Mouse (Mus musculus) ovary, postnatal 14 days (tissue): ENCODE data around the gene Cluap1.

Experiments
- DNase-seq: peaks from one replicate; pipeline ENCODE4 v3.0.0; 2022; ENCODE audit warnings: low spot score

Cluap1 gene

DNA sequence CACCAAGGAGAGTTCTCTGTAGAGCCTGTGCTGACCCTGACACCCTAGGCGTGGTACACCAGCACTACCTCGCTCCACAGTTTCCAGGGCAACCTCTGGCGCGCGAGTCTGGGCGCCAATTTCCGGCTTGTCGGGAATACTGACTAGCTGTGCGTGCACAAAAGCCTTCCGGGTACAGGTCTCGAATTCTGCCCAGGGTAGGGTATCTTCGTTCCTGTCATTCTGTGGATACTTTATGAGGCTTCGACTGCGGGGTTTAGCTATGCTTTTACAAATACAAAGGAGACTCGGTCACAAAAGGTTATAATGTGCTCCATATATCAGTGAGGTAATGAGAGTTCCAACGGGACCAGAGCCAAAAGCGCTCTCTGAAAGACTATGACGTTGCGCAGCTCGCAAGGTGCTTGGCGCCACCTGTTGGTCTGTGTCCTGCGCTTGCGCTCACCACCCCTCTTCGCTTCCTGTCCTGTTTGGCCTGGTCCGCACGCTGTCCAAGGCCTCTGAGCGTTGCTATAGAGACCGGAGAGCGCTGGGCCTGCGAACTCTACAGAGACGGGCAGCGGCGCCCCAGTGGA, at the start of gene Cluap1, which contains the start of gene 1700037C18Rik:
TSS of gene Cluap1 (plus strand) at position 265 of the 575 bp plus-strand sequence.
TSS of gene 1700037C18Rik (minus strand) at position 153 of the 575 bp plus-strand sequence.
- DNase-seq = peak; percentile 88

DNA sequence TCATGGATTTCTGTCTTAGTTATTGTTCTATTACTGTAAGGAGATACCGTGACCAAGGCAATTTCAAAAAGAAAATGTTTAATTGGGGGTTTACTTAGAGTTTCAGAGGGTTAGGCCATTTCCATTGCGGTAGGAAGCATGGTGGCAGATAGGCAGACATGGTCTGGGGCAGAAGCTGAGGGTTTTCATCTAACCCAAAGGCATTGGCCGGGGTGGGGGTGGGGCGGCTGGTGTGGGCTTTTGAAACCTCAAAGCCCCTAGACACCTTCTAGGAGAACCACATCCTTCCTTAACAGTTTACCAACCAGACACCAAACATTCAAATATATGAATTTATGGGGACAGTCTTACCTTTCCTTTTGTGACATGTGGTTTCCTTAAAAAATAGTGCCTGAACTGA, 49.3 kb upstream of the Cluap1 start:
- DNase-seq = no peak

DNA sequence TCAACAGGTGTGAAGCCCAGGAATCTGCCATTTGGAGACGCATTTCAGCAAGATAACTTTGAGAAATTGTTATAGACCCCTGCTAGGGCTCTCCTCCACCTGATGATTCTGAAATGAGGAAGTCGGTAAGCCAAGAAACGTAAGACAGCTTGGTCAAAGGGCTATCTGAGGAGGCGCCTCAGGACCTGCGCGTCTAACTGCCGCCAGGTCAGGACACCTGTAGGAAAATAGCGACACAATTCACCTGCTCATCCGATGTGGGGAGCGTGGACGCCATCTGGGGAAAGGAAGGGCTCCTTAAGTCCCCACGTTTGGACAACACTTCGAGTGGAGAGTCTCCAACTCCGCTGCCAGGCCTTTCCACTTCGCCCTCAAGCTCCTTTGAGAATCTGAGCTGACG, 36.8 kb upstream of the Cluap1 start:
- no peak for DNase-seq

GRCm38 (mm10) chr16:3872216-3873047, 36.2 kb upstream of the Cluap1 start, which contains the start of gene Naa60:
Gene Naa60, plus strand, starts transcription at chr16:3872375.
- DNase-seq = peak; percentile 78

GRCm38 (mm10) chr16:3876346-3876745, 32.3 kb upstream of the Cluap1 start:
- DNase-seq = no peak

GRCm38 (mm10) chr16:3884201-3885064, 24.2 kb upstream of the Cluap1 start, which contains the start of the genes Zfp597 and Gm20695:
Gene Zfp597, minus strand, starts transcription at chr16:3884561.
Gene Gm20695, plus strand, starts transcription at chr16:3884648.
- peak; percentile 86 for DNase-seq

DNA sequence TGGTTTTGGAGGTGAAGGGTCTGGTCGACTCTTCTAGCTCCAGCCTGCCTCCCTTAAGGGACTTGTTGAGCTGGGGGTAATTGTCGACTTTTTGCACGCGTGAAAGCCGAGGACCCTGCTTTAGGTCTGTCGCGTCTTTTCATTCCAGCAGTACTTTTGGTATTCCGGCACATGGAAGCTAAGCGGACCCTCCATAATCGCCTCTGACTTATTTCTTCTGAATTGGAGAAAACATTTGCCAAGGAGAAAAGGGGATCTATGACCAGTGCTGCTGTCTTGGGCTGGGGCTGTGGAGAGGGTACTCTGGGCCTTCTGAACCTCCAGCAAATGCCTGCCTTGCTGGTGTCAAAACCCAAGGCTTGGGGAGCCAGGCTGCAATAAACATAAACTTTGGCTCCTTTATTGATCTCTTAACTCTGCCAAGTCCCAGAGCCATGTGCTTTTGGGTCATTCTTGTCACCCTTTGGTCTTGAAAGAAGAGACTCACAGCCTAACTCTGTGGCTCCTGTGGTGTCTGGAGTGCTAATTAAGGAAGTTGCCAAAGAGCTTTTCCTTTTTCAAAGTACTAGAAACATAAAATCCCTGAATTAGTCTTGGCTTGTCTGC, 23.4 kb upstream of the Cluap1 start:
- DNase-seq = no peak

GRCm38 (mm10) chr16:3891621-3892295, 16.8 kb upstream of the Cluap1 start:
- no peak for DNase-seq

DNA sequence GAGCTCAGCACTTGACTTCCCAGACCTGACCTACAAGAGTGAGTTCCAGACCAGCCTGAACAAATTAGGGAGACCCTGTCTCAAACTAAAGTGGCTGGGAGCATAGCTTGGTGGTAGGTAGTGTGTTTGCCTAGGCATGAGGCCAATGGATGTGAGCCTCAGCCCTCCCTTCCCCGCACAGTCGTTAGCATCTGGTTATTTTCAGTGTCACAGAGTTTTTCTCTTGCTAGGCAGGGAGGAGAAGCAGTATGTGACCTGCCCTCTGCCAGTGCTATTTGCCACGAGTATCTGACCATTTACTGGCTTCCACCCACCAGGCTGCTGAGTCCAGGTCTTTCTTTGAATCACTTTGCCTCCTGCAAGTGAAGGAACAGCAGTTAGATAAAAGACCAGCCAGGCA, 14.9 kb upstream of the Cluap1 start:
- DNase-seq = no peak

GRCm38 (mm10) chr16:3895173-3895792, 13.3 kb upstream of the Cluap1 start:
- no peak for DNase-seq

DNA sequence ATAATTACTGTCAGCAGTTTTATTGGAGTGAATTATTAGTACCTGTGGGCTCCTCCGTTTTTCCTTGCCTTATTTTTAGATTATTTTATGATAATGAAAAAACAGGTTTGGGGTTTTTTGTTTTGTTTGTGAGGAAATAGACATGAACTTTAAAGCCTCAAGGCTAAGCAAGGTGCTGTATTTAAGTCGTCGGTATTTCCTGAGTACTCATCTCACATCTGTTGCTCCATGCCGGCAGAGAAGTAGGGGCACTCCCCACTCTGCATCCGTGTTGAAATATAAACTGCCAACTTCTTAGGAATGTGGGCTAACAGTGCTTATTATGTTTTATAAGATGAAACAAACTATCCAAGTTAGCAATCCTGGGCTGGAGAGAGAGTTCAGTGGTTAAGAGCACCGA, 12.6 kb upstream of the Cluap1 start:
- no peak for DNase-seq

DNA sequence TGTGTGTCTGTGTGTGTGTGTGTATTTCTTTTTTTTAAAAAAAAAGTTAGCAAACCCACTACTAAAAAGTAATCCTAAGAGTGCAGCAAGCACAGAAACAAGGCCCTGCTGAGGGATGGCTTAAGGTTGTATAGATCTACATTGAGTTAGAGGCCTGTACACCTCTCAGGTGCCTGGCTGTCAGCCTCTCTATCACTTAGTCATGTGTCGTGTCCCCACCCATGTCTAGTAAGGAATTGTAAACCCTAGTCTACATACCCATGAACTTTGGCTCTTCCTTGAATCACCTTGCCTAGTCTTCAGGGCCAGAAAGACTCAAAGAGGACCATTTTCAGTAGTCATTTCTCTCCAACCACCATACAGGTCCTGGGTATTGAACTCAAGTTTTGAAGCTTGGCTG, 12.0 kb upstream of the Cluap1 start:
- no peak for DNase-seq

DNA sequence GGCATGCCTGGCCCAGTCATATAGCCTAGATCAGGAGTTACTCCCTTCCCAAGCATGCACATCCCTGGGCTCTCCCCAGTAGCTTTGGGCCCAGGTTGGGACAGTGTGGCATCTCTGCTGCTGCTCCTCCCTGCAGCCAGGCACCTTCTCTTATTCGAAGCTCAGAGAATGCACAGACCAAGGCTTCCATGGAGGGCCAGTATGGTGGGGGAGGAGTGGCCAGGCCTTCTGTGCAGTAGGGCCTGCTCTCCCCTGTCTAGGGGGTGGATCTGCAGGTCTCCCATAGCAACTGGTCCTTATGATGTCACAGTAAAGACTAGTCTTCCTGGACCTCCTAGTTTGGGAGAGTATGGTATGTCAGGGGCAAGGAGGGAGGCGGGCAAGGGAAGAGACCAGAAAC, 1.1 kb upstream of the Cluap1 start:
- DNase-seq = no peak

- no peak for DNase-seq
These were observed 517 bp downstream of the Cluap1 start for GRCm38 (mm10) chr16:3909118-3909517.

GRCm38 (mm10) chr16:3920756-3921155, 12.2 kb downstream of the Cluap1 start:
- DNase-seq = no peak

- no peak for DNase-seq
These were observed 14.9 kb downstream of the Cluap1 start for GRCm38 (mm10) chr16:3923515-3923914.

- DNase-seq = no peak
These were observed 15.4 kb downstream of the Cluap1 start for GRCm38 (mm10) chr16:3923966-3924365.

- no peak for DNase-seq
These were observed 20.0 kb downstream of the Cluap1 start for GRCm38 (mm10) chr16:3928582-3928981.

GRCm38 (mm10) chr16:3929151-3929550, 20.6 kb downstream of the Cluap1 start:
- DNase-seq = no peak

GRCm38 (mm10) chr16:3933536-3933935, 24.9 kb downstream of the Cluap1 start:
- DNase-seq = no peak

DNA sequence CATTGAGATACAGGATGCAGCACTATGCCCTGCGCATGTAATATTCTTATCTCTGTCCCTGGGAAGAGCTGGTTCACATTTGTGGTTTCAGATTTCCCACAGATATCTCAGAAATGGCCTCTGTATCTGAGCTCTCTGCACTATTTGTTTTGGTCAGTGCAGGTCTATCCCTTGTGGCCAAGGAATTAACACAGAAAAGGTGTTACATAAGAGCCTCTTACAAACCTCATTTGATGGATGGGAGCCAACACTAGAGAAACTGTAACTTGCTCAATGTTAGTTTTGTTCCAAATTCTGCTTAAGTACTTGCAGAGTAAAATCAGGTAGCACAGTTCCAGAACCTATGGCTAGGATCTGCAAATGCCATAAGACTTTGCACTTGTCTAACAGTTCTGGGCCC, 25.5 kb downstream of the Cluap1 start:
- no peak for DNase-seq
